ENCODE assay signal across 14 mouse cellular contexts in genomic region chr16:97758288-97758687, GRCm38 (mm10). TPM values are rescaled to one million over a fixed set of nuclear protein-coding genes. Genes with fewer than 3 reads are reported as not detected.
DNase-seq lines count a peak whose midpoint lies in the region; ATAC-seq and TF ChIP-seq lines count a peak whose summit lies in the region.
"Had no signal": no experiment of that assay in that cellular context is flagged by ENCODE, and none has a peak within 500 bp of the region (broad histone marks: within the 10 kb centered on the region; RNA-seq: fewer than 3 reads in every experiment).

No protein-coding gene starts in this region.

- no peak overlapping the region for H3K27ac ChIP-seq in kidney, embryonic 15.5 days
- H3K27ac ChIP-seq in small intestine, adult 2 months (ENCODE audit: insufficient read depth, low read depth, low read length), result peak overlapping the region; percentile 43; the same call in 1 of the 2 replicates
- no peak overlapping the region for H3K27ac ChIP-seq in forebrain, embryonic 16.5 days (ENCODE audit: low read length)
- H3K27ac ChIP-seq: forebrain, embryonic 13.5 days; midbrain, embryonic 10.5 days had no signal

- H3K27me3 ChIP-seq in kidney, embryonic 15.5 days, result peaks cover 31% of the 10 kb centered on the region
- H3K27me3 ChIP-seq in small intestine, adult 2 months (ENCODE audit: control insufficient read depth, insufficient read depth, low read length), result no peaks in the 10 kb centered on the region
- peaks cover 13% of the 10 kb centered on the region for H3K27me3 ChIP-seq in forebrain, embryonic 16.5 days (replicated peaks; ENCODE audit: control insufficient read depth, insufficient read depth, low read length)

- no peak overlapping the region for H3K4me3 ChIP-seq in kidney, embryonic 15.5 days (replicated peaks)
- H3K4me3 ChIP-seq in small intestine, adult 2 months (ENCODE audit: low read depth, low read length), result no peak overlapping the region
- no peak overlapping the region for H3K4me3 ChIP-seq in forebrain, embryonic 16.5 days (replicated peaks; ENCODE audit: low read length)
- H3K4me3 ChIP-seq: forebrain, embryonic 13.5 days; heart, embryonic 12.5 days; midbrain, embryonic 10.5 days had no signal

- H3K4me2 ChIP-seq in kidney, embryonic 15.5 days, result no peak overlapping the region
- no peak overlapping the region for H3K4me2 ChIP-seq in forebrain, embryonic 16.5 days (ENCODE audit: low read length)
- H3K4me2 ChIP-seq: forebrain, embryonic 13.5 days; heart, embryonic 12.5 days; lung, embryonic 14.5 days had no signal

- no peaks in the 10 kb centered on the region for H3K9me3 ChIP-seq in kidney, embryonic 15.5 days (replicated peaks)
- no peaks in the 10 kb centered on the region for H3K9me3 ChIP-seq in forebrain, embryonic 16.5 days (ENCODE audit: control insufficient read depth, low read length)
- H3K9me3 ChIP-seq: forebrain, embryonic 13.5 days; heart, embryonic 12.5 days; midbrain, embryonic 10.5 days had no signal

- peak; percentile 74 for DNase-seq in kidney, adult 18-20 months
- peak; percentile 83 for DNase-seq in adipocyte (ENCODE audit: low spot score)
- DNase-seq in kidney, postnatal 25 days, result peak; percentile 71 to 93
- no peak for DNase-seq in retina, postnatal 1 day
- DNase-seq: cerebellum, adult 9-11 months; heart, postnatal 36 days; lung, embryonic 14.5 days; right cerebral cortex, postnatal 4 days had no signal

- WGBS in kidney, embryonic 15.5 days, result 89% methylated on average over 2 of the region's 2 CpGs
- WGBS in small intestine, adult 2 months, result 21% methylated on average over 2 of the region's 2 CpGs
- 87% methylated on average over 2 of the region's 2 CpGs for WGBS in forebrain, embryonic 16.5 days

- no peak for TF ChIP-seq CTCF in small intestine, adult 2 months (IDR thresholded peaks at IDR 0.05; ENCODE audit: extremely low read depth, insufficient read length, insufficient replicate concordance, low read depth, low read length)

- no peak for TF ChIP-seq POLR2A in small intestine, adult 2 months (IDR thresholded peaks at IDR 0.05; ENCODE audit: low read depth, low read length)

- H3K4me1 ChIP-seq in kidney, embryonic 15.5 days, result peaks cover 17% of the 10 kb centered on the region
- peaks cover 27% of the 10 kb centered on the region for H3K4me1 ChIP-seq in small intestine, adult 2 months (ENCODE audit: control insufficient read depth, insufficient read depth, insufficient read length, low read length)
- peaks cover 2% of the 10 kb centered on the region for H3K4me1 ChIP-seq in forebrain, embryonic 16.5 days (replicated peaks; ENCODE audit: control insufficient read depth, insufficient read depth, low read length)

- no peak overlapping the region for H3K9ac ChIP-seq in kidney, embryonic 15.5 days
- no peak overlapping the region for H3K9ac ChIP-seq in forebrain, embryonic 16.5 days (replicated peaks; ENCODE audit: low read depth, low read length)
- H3K9ac ChIP-seq: forebrain, embryonic 13.5 days; heart, embryonic 12.5 days; lung, embryonic 14.5 days had no signal

- no peaks in the 10 kb centered on the region for H3K36me3 ChIP-seq in kidney, embryonic 15.5 days
- peaks cover 12% of the 10 kb centered on the region for H3K36me3 ChIP-seq in small intestine, adult 2 months (ENCODE audit: control insufficient read depth, insufficient read depth, low read length)
- H3K36me3 ChIP-seq in forebrain, embryonic 16.5 days (ENCODE audit: control insufficient read depth, insufficient read depth), result no peaks in the 10 kb centered on the region
- H3K36me3 ChIP-seq: heart, embryonic 12.5 days; midbrain, embryonic 10.5 days had no signal

- no peak for ATAC-seq in kidney, embryonic 15.5 days (replicated peaks; ENCODE audit: low FRiP score)
- no peak for ATAC-seq in forebrain, embryonic 16.5 days
- ATAC-seq: forebrain, embryonic 13.5 days had no signal

RNA-seq across cellular contexts. Expression of gene Ripk4, which starts 5.3 kb away (rescaled TPM):
- 9.0 and 9.5 TPM in 2 replicates for polyA plus RNA-seq in kidney, embryonic 15.5 days (2015; fragmentation: Nextera tagmentation; extraction: Ambion mirVana)
- polyA plus RNA-seq in small intestine, adult 2 months (2012; rRNA removed), result 12.5 and 12.6 TPM in 2 replicates
- 1.1 and 1.5 TPM in 2 replicates for polyA plus RNA-seq in forebrain, embryonic 16.5 days (2015; fragmentation: Nextera tagmentation; extraction: Ambion mirVana)
